Mouse (Mus musculus) frontal cortex, postnatal 14 days (tissue): Measurements from ENCODE around the gene Efcab5.
"Not testable (repeated sequence)": the region's sequence is repeated elsewhere in the genome, so short reads cannot be mapped to it uniquely, and the experiment has no call there.

Experiments
- DNase-seq, 2 experiments: peaks; one replicate each; pipeline ENCODE4 v3.0.0; 2022; ENCODE audit warnings: low spot score in 2 of 2

Gene Efcab5

DNA sequence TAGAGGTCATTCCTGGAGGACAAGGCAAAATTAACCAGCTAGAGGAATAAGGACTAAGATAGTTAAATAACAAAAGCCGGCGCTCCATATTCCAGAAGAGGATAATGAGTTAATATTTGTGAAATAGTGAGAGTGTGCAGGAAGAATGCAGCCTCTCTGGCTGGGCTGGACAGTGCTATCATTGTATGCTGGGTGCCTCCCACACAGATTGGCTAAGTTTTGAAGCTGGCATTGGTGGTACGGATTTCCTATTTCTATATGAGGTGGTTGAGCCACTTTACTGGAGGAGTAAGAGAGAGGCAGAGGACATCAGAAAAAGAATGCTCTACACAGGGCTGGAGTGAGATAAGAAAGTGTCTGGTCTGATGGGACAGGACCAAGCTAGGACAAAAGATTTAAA lies 9.0 kb downstream of the Efcab5 start:
- no peak for DNase-seq

DNA sequence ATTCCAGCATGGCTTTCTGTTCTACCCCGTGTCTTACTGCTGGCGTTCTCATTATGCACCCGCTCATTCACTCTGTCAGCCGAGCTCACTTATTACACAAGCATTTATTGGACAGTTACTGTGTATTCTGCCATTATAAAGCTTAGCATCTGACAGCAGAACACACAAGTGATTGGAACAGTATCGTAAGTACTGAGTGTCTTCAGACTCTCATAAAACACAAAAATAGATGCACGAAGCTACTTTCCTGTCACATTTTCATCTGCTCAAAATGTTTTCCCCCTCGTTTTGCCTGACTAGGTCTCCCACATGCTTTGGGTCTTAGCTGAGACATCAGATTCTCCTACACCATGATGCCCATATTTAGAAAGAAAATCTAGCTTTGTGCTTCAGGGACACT lies 14.2 kb downstream of the Efcab5 start:
- DNase-seq: no peak

DNA sequence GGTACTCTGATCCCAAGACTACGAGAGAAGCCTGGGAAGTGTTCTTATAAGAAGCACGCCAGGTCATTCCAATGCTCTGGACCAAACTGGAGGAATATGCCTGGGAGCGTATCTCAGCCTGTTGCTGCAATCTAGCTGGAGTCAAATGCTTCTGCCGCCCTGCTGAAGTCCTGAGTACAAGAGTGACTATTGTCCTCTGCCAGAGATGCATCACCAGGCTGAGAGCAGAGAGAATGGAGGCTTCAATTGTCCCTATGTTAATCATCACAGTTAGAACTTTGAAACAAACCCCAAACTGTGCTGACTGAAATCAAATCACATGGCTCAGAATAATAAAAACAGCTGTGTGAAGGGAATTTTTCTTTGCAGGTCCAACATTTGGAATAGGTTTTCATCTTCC lies 15.0 kb downstream of the Efcab5 start:
- DNase-seq: no peak

DNA sequence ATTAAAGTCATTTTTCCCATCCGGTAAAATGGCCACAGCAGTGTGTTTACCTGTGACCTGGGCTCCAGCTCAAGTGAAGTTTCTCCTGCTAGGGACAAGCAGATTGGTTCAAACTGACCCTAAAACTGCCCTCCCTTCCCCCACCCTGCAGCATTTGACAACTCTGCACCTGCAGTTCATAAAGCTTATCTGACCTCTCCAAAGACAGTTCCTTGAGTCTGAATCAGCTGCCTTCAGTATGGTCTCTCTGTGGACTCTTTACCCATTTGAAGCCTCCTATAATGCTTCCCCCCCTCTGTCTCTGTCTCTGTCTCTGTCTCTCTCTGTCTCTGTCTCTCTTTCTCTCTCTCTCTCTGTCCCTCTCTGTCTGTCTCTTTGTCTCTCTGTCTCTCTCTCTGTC lies 28.0 kb downstream of the Efcab5 start:
- DNase-seq: no peak

DNA sequence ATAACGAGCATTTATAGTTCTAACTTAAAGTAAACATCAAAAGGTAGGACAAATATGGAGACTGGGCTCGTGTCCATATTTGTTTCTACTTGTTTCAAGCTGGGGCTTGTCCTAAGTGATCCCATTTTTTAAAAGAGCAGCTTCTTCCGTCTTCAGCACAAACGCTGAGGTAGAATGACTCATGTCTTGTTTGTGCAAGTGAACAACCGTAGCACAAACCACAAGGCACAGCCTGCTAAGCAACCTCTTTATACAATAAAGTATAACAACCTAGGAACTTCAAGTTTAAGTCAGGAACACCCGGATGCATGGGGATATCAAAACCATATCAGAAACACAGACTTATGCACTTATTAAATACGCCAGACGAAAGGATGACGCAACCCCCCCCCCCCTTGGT lies 28.4 kb downstream of the Efcab5 start:
- no peak for DNase-seq

DNA sequence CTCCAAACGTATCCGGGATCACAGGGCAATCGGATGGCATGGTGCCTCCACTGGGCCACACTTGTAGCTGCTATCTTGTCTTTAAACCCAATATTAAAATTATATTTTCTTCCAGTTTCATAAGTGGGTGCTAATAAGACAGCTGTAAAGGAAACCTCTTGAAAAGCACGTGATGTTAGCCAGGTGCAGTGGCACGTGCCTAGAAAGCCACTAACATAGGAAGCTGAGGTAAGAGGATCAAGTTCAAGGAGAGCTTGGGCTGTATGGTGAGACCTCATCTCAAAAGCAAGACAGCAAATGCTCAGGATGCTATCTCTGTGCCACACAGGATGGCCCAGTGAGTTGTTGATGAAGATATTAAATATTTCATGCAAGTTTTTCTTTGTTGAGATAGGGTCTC lies 34.6 kb downstream of the Efcab5 start:
- DNase-seq: no peak

DNA sequence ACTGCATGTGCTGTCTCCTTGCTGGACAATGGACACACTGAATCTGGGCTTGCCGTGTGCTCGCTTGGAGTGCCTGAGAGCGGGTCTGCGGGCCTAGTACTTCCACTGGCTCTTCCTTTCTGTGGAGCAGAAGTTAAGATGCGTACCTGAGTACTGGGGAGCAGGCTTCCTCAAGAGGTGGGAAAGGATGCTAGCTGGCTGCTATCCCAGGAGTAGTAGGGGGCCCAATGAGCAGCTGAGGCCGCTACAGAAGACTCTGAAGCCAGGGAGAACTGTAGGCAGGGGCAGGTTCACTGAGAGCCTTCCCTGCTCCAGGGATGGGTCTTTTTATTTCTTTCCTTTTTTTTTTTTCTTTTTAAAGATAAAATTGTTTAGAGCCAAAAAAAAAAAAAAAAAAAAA lies 38.0 kb downstream of the Efcab5 start:
- no peak for DNase-seq

DNA sequence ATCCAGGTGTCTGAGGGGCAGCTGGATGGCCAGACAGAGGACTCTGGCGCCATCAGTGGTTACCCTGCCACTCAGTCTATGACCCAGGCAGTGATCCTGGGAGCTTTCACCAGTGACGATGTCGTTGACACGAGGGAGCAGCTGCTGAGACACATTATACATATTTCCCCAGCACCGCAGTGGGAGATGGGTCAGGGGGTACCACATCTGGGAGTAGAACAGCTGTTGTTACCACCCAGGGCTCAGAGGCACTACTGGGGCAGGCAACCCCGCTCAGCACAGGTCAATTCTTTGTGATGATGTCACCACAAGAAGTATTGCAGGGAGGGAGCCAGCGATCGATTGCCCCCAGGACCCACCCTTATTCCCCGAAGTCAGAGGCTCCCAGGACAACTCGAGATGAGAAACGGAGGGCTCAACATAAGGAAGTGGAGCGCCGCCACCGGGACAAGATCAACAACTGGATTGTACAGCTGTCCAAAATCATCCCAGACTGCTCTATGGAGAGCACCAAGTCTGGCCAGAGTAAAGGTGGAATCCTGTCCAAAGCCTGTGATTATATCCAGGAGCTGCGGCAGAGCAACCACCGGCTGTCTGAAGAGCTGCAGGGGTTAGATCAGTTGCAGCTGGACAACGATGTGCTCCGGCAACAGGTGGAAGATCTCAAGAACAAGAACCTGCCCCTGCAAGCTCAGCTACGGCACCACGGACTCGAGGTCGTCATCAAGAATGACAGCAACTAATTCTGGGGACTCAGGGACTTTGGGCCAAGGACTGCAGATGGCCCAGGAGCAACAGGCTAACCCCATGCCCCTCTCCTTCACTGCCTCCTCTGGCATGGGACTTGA lies 38.8 kb downstream of the Efcab5 start:
- DNase-seq: not testable (repeated sequence)

DNA sequence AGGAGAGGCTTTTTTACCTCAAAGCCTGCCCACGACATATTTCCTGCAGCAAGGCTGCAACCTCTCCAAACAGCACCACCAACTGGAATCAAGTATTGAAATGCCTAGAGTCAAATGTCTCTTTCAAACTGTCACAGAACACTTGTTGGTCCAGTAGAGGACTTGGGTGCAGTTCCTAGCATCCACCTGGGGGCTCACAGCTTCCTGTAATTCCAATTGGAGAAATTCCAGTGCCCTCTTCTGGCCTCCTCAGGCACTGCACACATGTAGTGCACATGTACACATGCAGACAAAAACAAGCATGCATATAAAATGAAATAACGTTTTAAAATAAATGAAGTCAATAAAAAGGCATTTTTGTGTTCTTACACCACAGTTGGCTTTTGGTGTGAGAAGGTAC lies 40.0 kb downstream of the Efcab5 start:
- DNase-seq: no peak

DNA sequence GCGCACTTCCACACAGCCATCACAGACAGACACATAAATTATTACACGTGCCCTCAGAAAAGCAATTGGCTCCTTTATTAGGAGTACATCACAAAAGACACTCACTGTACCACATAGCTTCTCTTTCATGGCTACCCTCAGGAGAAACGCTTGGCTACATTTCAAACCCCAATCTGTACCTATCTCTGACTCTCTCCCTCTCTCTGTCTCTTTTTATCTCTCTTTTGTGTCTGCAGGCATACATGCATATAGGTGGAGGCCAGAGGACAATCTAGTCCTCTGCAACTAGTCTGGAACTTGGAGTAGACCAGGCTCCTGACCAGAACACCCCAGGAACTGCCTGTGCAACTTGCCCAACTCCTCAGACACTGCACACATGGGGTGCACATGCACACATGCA lies 41.0 kb downstream of the Efcab5 start:
- DNase-seq: no peak

DNA sequence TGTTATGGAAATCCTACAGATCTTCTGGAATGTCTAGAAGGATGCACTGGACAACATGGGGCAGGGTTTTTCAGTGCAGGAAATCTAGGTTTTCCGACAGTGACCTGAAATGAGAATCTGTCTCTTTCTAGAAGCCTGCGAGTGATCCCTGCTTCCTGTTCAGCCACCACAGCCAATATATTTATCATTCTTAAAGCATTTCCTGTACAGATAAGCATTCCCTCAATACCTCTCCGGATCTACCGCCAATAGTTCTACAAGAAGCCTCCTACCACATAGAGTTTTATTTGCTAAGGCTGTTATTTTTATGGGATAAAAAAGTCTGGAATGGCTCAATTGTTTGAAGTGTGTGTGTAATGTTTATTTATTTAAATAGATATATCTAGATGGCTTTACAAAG lies 43.3 kb downstream of the Efcab5 start:
- DNase-seq: no peak

DNA sequence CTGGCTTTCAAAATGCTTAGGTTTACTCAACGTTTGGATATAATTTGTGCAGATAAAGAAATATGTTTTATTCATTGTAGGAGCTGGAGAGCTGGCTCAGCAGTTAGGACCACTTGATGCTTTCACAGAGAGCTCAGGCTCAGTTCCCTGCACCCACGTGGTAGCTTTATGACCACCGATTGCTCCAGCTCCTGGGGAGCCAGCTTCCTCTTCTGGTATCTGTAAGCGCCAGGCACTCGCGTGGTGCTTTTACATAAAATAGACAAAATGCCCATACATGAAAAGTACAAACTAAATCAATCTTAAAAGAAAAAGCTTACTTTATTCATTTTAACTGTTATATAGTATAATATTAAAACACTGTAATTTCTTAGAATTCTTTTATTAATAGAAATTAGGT lies 46.8 kb downstream of the Efcab5 start:
- no peak for DNase-seq

DNA sequence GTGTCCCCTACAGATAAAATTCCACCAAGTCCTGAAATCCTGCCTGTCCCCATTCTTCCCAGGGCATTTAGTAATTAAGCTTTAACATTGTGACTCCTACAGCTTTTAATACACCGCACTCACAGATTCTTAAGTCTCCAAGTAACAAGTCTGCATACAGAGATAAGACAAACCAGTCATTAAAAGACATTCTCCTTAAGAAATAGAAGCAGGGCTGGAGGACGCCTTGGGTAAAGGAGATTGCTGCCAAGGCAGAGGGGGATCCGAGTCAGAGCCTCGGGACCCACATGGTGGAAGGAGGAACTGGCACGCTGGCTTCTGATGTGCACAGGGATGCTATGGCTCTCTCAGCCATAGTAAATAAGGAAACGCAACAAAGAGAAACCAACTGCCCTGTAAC lies 48.8 kb downstream of the Efcab5 start:
- DNase-seq: no peak

DNA sequence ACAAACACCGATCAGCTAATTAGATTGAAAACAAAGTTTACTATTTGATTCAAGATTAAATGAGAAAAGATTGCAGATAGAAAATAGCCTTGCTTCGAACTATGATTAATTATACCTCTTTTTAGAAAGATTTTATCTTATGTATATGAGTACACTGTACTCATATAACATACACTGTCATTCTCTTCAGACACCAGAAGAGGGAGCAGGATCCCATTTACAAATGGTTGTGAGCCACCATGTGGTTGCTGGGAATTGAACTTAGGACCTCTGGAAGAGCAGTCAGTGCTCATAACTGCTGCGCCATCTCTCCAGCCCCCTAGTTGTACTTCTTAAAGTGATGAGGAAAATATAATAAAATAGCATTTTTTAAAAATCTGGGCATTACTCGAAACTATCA lies 55.3 kb downstream of the Efcab5 start:
- DNase-seq: no peak

DNA sequence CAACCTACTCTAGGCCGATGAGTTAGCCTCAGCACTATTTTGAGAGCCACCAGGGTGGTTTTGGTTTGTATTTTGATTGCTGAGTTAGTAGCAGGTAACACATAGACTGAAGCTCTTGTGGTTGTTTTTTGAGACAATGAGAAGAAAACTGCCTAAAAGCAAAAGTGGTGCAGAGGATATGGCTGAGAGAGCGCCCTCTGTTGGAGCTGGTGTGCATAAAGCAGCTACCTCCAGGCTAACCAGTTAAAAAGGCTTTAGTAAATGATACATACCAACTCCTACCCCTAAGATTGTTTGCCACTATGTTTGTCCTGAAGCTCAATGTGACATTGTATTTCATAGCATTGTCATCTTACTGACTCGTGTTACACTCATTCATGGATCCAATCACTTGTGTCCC lies 56.2 kb downstream of the Efcab5 start:
- no peak for DNase-seq

DNA sequence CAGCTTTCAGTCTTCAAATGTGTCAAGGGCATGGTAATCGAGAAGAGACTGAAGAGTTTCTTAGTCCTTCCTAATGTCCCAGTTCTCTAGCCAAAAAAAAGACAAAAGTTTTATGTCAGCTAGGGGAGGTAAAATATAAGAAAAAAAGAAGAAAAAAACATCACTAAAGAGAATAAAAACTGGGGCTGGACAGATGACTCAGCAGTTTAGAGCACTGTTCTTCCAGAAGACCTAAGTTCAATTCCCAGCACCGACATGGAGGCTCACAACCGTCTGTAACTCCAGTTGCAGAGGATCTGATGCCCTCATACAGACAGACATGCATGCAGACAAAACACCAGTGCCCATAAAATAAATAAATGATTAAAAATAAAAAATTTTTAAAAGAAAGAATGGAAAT lies 60.2 kb downstream of the Efcab5 start:
- no peak for DNase-seq

DNA sequence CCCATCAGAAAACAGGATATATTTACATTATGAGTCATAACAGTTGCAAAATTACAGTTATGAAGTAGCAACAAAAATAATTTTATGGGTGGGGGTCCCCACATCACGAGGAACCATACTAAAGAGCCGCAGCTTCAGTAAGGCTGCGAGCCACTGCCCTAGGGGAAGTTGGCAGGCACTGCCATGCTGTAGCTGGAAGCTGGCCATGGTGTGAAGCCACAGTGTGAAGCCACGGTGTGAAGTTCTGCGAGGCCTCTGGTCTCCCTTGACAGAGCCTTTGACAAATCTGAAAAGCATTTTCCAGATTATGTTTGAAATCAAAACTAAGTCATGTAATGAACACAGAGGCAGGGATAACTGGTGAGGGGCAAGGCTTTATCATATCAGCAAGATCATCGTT lies 77.6 kb downstream of the Efcab5 start:
- no peak for DNase-seq

DNA sequence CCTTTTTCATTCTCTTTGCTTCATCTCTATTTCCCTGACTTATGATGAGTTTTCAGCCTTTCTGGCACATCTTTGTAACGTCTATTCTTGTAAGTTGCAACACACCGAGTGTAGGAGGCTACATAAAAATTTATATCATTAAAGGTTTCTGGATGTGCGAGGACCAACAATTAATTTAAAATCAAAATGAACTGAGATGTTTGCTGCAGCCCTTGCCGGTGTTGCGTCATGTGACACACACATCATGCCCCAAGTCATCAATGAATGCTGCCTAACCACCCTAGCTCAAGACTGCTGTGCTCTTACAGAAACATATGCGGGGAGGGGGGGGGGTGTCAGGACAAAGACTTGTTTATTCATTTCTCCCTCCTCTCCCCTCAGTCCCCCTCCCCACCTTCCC lies 80.3 kb downstream of the Efcab5 start:
- no peak for DNase-seq

DNA sequence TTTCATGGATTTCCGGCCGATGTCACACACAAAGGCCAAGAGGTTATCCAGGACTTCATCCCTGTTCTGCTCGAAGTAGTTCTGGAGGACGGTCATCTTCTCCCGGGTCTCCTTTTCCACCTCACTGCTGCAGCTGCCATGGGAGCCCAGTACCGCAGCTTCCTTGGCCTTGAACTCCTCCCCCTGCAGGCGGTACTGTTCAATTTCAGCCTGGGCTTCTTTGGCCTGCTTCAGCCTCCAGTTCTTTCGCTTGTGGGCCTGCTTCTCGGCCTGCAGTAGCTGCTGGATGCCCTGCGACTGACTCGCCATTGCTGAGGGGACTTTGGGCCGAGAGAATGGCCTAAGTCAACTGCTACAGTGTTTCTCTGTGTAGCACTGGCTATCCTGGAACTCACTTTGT lies 80.9 kb downstream of the Efcab5 start:
- DNase-seq: not testable (repeated sequence)

DNA sequence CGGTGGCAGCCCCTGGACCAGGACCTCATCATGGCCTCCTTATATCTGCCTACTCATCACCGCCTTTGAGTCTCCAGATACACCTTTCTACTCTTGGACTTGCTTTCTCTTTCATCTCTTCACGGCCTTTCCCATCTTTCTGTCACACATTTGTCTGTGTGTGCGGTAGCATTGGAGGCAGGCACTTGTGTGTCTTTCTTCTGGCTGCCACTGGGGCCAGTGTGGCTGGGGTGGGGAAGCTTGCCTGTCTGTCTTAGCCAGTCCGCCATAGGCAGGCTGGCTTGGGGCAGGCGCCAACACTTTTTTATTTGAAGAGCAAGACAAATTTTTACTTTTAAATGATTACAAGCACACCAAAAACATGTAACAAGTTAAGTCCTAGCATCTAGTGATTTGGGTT lies 81.8 kb downstream of the Efcab5 start:
- no peak for DNase-seq

DNA sequence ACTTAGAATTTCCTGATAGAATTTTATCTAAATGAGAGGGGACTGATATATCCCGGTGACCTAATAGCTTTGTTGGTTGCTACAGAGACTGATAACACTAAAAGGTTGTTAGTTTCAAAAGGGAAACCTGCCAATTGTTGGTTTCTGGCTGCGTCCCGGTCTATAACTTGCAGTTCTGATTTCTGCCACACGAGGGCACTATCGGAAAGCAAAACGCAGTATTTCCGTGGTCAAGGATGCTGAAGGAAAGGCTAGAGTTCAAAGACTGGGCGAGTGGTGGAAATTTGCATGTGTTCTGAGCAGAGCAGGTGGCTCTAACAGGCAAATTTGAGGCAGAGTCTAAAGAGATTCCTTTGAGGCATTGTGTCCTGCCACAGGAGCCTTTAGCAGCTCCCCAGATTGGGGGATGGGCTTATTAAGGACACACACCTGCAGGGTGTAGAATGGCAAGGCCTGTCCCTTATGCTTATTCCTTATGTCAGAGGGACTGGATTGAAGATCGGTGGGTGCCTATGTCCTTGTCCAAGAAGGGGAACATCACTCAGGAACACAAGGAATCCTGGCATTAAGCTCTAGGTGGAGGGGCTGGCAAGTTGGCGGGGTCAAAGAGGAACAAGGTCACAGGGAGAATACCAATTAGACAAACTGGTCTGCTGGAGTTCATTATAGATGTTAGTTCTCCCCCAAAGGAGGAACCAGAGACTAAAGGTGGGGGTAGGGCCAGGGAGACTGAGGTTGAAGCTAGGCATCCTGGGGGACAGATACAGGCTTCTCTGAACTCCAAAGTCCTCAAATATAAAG lies 88.4 kb downstream of the Efcab5 start:
- DNase-seq: peak; percentile 25 to 76

DNA sequence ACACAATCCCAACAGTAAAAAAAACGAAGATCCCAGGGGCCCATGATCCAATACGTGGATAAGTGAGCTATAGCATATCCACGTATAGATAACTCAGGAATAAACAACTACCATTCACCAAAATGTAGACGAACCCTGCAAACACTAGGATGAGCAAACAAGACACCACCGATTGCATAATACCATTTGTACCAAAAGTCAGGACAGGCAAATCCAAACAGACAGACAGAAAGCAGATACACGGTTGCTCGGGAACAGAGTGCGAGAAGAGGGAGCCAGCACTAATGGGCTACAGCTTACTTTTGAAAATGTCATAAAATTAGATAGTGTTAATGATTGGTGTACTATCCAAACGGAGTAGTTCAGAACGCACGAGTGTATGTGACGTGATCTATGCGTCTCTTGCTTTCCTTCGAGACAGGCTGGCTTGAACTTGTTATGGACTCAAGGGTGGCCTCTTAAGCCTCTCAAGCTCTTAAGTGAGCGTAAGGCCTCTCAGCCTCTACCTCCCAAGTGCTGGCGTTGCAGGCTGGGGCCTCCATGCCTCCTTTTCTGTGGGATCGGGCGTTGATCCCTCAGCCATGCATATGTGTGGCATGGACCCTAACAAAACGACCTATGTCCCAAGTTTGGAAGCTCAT lies 90.3 kb downstream of the Efcab5 start:
- no peak for DNase-seq

DNA sequence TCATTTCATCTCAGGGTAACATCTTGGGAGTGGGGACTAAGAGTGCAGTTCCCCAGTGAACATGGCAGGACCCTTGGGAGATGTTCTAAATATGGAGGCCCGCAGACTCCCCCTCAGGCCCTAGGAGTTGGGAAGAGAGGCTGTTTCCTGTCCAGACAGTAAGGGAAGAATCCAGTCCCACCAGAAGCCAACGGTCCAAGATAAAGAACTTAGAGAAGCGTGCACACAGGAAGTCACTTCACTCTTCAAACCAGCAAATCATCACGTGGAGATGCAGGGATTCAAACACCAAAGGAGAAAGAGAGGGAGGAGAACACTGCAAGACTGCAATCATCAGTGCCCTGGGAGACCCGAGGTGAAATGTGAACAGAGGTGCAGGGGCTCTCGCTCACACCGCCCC lies 91.8 kb downstream of the Efcab5 start:
- no peak for DNase-seq
